Mouse (Mus musculus) layer of hippocampus, postnatal 36 days (tissue): ENCODE data around the gene Tead1. TPM values are rescaled to one million over a fixed set of nuclear protein-coding genes. Genes with fewer than 3 reads are reported as not detected.
"Not testable (repeated sequence)": the region's sequence is repeated elsewhere in the genome, so short reads cannot be mapped to it uniquely, and the experiment has no call there.

ENCODE experiments used
- DNase-seq, 2 experiments: peaks; one replicate each; pipeline ENCODE4 v3.0.0; 2022
- microRNA-seq, 2 experiments: library from miRNA; unstranded; fragments of <30 nt; microRNA quantifications; one replicate each; pipeline ENCODE4 v1.2.0; 2021
- total RNA-seq, 2 experiments: library from RNA; stranded (reverse); gene quantifications; 2 replicates each; pipeline ENCODE4 v1.2.3; 2021

Gene Tead1
- total RNA-seq, 2 experiments from 2014 or later: 27.6 to 29.9 TPM

GRCm38 (mm10) chr7:112935876-112936275, 256.8 kb downstream of the Tead1 start:
- DNase-seq: not testable (repeated sequence)

- no peak for DNase-seq
Observed at GRCm38 (mm10) chr7:112937089-112937488, 258.0 kb downstream of the Tead1 start.

- DNase-seq: no peak
Observed at GRCm38 (mm10) chr7:112938959-112939358, 259.8 kb downstream of the Tead1 start.

GRCm38 (mm10) chr7:112942567-112942966, 263.4 kb downstream of the Tead1 start:
- DNase-seq: no peak

GRCm38 (mm10) chr7:112943056-112943455, 263.9 kb downstream of the Tead1 start:
- no peak for DNase-seq

GRCm38 (mm10) chr7:112946706-112947105, 267.6 kb downstream of the Tead1 start:
- no peak for DNase-seq

- DNase-seq: peak; percentile 38 to 44
Observed at GRCm38 (mm10) chr7:112953777-112954291, 274.7 kb downstream of the Tead1 start, which contains the start of gene Rassf10. Gene Rassf10 (plus strand): TSS chr7:112953962.

- DNase-seq: no peak
Observed at GRCm38 (mm10) chr7:112954351-112955102, 275.4 kb downstream of the Tead1 start.

- DNase-seq: peak in 1 of 2 experiments; percentile 5
Observed at GRCm38 (mm10) chr7:112955103-112955827, 276.1 kb downstream of the Tead1 start.

GRCm38 (mm10) chr7:112955955-112956354, 276.8 kb downstream of the Tead1 start:
- DNase-seq: no peak

Small RNAs within 50 kb of the gene (microRNA-seq; reads per million reads assigned to microRNA genes)
- 0 reads per million in 2 experiments for gene Gm44462
